Mouse (Mus musculus) small intestine, adult 2 months (tissue): ENCODE results near the gene Atad2b.

Experiments
- CTCF ChIP-seq: fragments of 200-500 bp; IDR thresholded peaks from 2 replicates; pipeline ENCODE4 v1.5.1; 2012; ENCODE audit warnings: low read depth, mild to moderate bottlenecking, control low read depth, inconsistent platforms, low read length, moderate library complexity, mixed read lengths; ENCODE audit not compliant: insufficient replicate concordance, insufficient read length; ENCODE audit errors: extremely low read depth
- POLR2A ChIP-seq: fragments of 200-500 bp; IDR thresholded peaks from 2 replicates; pipeline ENCODE4 v1.6.1; 2012; ENCODE audit warnings: low read depth, mild to moderate bottlenecking, control low read depth, inconsistent platforms, low read length, moderate library complexity

DNA sequence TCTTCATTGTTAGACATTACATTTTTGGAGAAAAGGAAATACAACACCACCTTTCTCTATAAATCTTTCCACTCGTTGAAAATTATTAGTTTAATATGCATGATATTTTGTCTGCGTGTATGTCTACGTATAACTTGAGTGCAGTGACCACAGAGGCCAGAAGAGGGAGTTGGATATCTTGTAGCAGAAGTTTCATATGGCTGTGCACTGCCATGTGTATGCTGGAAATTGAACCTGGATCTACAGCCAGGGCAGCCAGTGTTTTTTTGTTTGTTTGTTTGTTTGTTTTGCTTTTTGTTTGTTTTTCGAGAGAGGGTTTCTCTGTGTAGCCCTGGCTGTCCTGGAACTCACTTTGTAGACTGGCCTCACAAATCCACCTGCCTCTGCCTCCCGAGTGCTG is 38.1 kb upstream of the Atad2b start:
- TF ChIP-seq CTCF = no peak
- TF ChIP-seq POLR2A = no peak
